Mouse (Mus musculus) hindbrain, embryonic 15.5 days (tissue): ENCODE measurements at regions not wholly inside any gene's neighbourhood (a gene's known extent, or its start where the extent isn't known, plus 50 kb on each side); places are given as distances from the start of the nearest gene placed in this dataset.

Experiments used
- ATAC-seq: fragments of 200-750 bp; cut with Nextera tagmentation; 2 replicates; pipeline ENCODE4 v1.8.0; 2017; ENCODE audit warnings: low read depth, moderate number of reproducible peaks, moderate TSS enrichment; ENCODE audit not compliant: low FRiP score
- H3K27ac ChIP-seq: fragments of 300-500 bp; sonication (generic); replicated peaks from 2 replicates; pipeline ENCODE4 v1.5.1; 2015; ENCODE audit warnings: mild to moderate bottlenecking, inconsistent platforms
- H3K27me3 ChIP-seq: fragments of 300-500 bp; sonication (generic); 2 replicates; pipeline ENCODE4 v1.6.1; 2015; ENCODE audit warnings: control low read depth, inconsistent platforms
- H3K36me3 ChIP-seq: fragments of 300-500 bp; sonication (generic); 2 replicates; pipeline ENCODE4 v1.6.1; 2015; ENCODE audit warnings: control low read depth, inconsistent platforms
- H3K4me1 ChIP-seq: fragments of 300-500 bp; sonication (generic); replicated peaks from 2 replicates; pipeline ENCODE4 v1.6.1; 2015; ENCODE audit warnings: control low read depth, inconsistent platforms
- H3K4me2 ChIP-seq: fragments of 300-500 bp; sonication (generic); 2 replicates; pipeline ENCODE4 v1.6.1; 2015; ENCODE audit warnings: moderate library complexity, mild to moderate bottlenecking, inconsistent platforms
- H3K4me3 ChIP-seq: fragments of 300-500 bp; sonication (generic); 2 replicates; pipeline ENCODE4 v1.5.1; 2015; ENCODE audit warnings: mild to moderate bottlenecking, inconsistent platforms
- H3K9ac ChIP-seq: fragments of 300-500 bp; sonication (generic); 2 replicates; pipeline ENCODE4 v1.6.1; 2015; ENCODE audit warnings: inconsistent platforms
- H3K9me3 ChIP-seq: fragments of 300-500 bp; sonication (generic); 2 replicates; pipeline ENCODE4 v1.6.1; 2016; ENCODE audit warnings: control low read depth, inconsistent platforms
- WGBS: fragments of 180-500 bp; shearing (Covaris S2); methylation state at CpG from one replicate; pipeline ENCODE4 v1.1.7; 2015; 5-methylcytosine and 5-hydroxymethylcytosine counted together

- no peak overlapping the region for H3K4me3 ChIP-seq
- H3K4me2 ChIP-seq, result no peak overlapping the region
- H3K9me3 ChIP-seq, result no peaks in the 10 kb centered on the region
- H3K36me3 ChIP-seq, result no peaks in the 10 kb centered on the region
- H3K27me3 ChIP-seq, result no peaks in the 10 kb centered on the region
- H3K4me1 ChIP-seq, result no peaks in the 10 kb centered on the region
- ATAC-seq, result no peak
- H3K9ac ChIP-seq, result no peak overlapping the region
- H3K27ac ChIP-seq, result no peak overlapping the region
These were observed 472.1 kb downstream of the Nup35 start for GRCm38 (mm10) chr2:81089121-81089520.

- WGBS, result 59% methylated on average over 3 of the region's 3 CpGs
- no peaks in the 10 kb centered on the region for H3K27me3 ChIP-seq
- H3K9ac ChIP-seq, result no peak overlapping the region
- H3K4me1 ChIP-seq, result no peaks in the 10 kb centered on the region
- H3K4me3 ChIP-seq, result no peak overlapping the region
- no peak for ATAC-seq
- H3K4me2 ChIP-seq, result no peak overlapping the region
- H3K36me3 ChIP-seq, result no peaks in the 10 kb centered on the region
- H3K27ac ChIP-seq, result no peak overlapping the region
- no peaks in the 10 kb centered on the region for H3K9me3 ChIP-seq
These were observed 488.8 kb downstream of the Nup35 start for GRCm38 (mm10) chr2:81105834-81106233.

- H3K4me2 ChIP-seq, result no peak overlapping the region
- 92% methylated on average over 2 of the region's 2 CpGs for WGBS
- H3K9me3 ChIP-seq, result no peaks in the 10 kb centered on the region
- H3K4me1 ChIP-seq, result no peaks in the 10 kb centered on the region
- no peak overlapping the region for H3K4me3 ChIP-seq
- no peaks in the 10 kb centered on the region for H3K27me3 ChIP-seq
- no peak overlapping the region for H3K9ac ChIP-seq
- no peak for ATAC-seq
- no peaks in the 10 kb centered on the region for H3K36me3 ChIP-seq
- H3K27ac ChIP-seq, result no peak overlapping the region
These were observed 501.7 kb downstream of the Nup35 start for GRCm38 (mm10) chr2:81118757-81119156.

GRCm38 (mm10) chr2:81120460-81121051 is 503.5 kb downstream of the Nup35 start:
- 67% methylated on average over 2 of the region's 2 CpGs for WGBS
- Histone ChIP-seq H3K36me3 (no peaks in the 10 kb centered on the region), H3K4me2 (no peak overlapping the region), H3K4me1 (no peaks in the 10 kb centered on the region), H3K27ac (no peak overlapping the region), H3K4me3 (no peak overlapping the region), H3K9me3 (no peaks in the 10 kb centered on the region), H3K27me3 (no peaks in the 10 kb centered on the region), H3K9ac (no peak overlapping the region)
- ATAC-seq, result no peak

GRCm38 (mm10) chr2:81136473-81137082 is 519.5 kb downstream of the Nup35 start:
- WGBS, result 86% methylated on average over 2 of the region's 2 CpGs
- H3K4me2 ChIP-seq, result no peak overlapping the region
- H3K9ac ChIP-seq, result no peak overlapping the region
- ATAC-seq, result no peak
- no peak overlapping the region for H3K27ac ChIP-seq
- no peaks in the 10 kb centered on the region for H3K36me3 ChIP-seq
- no peaks in the 10 kb centered on the region for H3K27me3 ChIP-seq
- no peak overlapping the region for H3K4me3 ChIP-seq
- H3K4me1 ChIP-seq, result no peaks in the 10 kb centered on the region
- no peaks in the 10 kb centered on the region for H3K9me3 ChIP-seq

- WGBS, result 25% methylated on average over 4 of the region's 4 CpGs
- 0 out of 2 replicates have a peak, but pooled peaks have one; percentile 38 for ATAC-seq
These were observed 526.6 kb downstream of the Nup35 start for GRCm38 (mm10) chr2:81143600-81143999.

GRCm38 (mm10) chr2:81146458-81146857 is 529.4 kb downstream of the Nup35 start:
- Histone ChIP-seq H3K36me3 (no peaks in the 10 kb centered on the region), H3K27ac (no peak overlapping the region), H3K9me3 (no peaks in the 10 kb centered on the region), H3K27me3 (no peaks in the 10 kb centered on the region), H3K9ac (no peak overlapping the region), H3K4me1 (no peaks in the 10 kb centered on the region), H3K4me2 (no peak overlapping the region), H3K4me3 (no peak overlapping the region)
- WGBS, result 94% methylated on average over 1 of the region's 1 CpGs
- ATAC-seq, result no peak

More at GRCm38 (mm10) chr2:81143600-81143999, 526.6 kb downstream of the Nup35 start:
- no peak overlapping the region for H3K27ac ChIP-seq
- H3K9me3 ChIP-seq, result no peaks in the 10 kb centered on the region
- H3K4me1 ChIP-seq, result no peaks in the 10 kb centered on the region
- no peak overlapping the region for H3K9ac ChIP-seq
- no peak overlapping the region for H3K4me2 ChIP-seq
- H3K4me3 ChIP-seq, result no peak overlapping the region
- no peaks in the 10 kb centered on the region for H3K27me3 ChIP-seq
- H3K36me3 ChIP-seq, result no peaks in the 10 kb centered on the region

GRCm38 (mm10) chr2:81148112-81148511 is 531.1 kb downstream of the Nup35 start:
- Histone ChIP-seq H3K9ac (no peak overlapping the region), H3K36me3 (no peaks in the 10 kb centered on the region), H3K4me3 (no peak overlapping the region), H3K27me3 (no peaks in the 10 kb centered on the region), H3K9me3 (no peaks in the 10 kb centered on the region), H3K4me1 (no peaks in the 10 kb centered on the region), H3K4me2 (no peak overlapping the region), H3K27ac (no peak overlapping the region)
- ATAC-seq, result no peak
- WGBS, result 84% methylated on average over 1 of the region's 1 CpGs

GRCm38 (mm10) chr2:81182421-81182820 is 565.4 kb downstream of the Nup35 start:
- H3K36me3 ChIP-seq, result no peaks in the 10 kb centered on the region
- 93% methylated on average over 2 of the region's 2 CpGs for WGBS
- H3K27ac ChIP-seq, result no peak overlapping the region

GRCm38 (mm10) chr2:81185976-81186375 is 568.9 kb downstream of the Nup35 start:
- H3K27me3 ChIP-seq, result no peaks in the 10 kb centered on the region
- H3K4me3 ChIP-seq, result no peak overlapping the region
- no peaks in the 10 kb centered on the region for H3K36me3 ChIP-seq
- no peaks in the 10 kb centered on the region for H3K4me1 ChIP-seq
- no peak overlapping the region for H3K27ac ChIP-seq
- H3K9me3 ChIP-seq, result no peaks in the 10 kb centered on the region
- H3K4me2 ChIP-seq, result no peak overlapping the region
- ATAC-seq, result no peak
- no peak overlapping the region for H3K9ac ChIP-seq

More at GRCm38 (mm10) chr2:81182421-81182820, 565.4 kb downstream of the Nup35 start:
- no peak for ATAC-seq
- Histone ChIP-seq H3K4me2 (no peak overlapping the region), H3K4me1 (no peaks in the 10 kb centered on the region), H3K9ac (no peak overlapping the region), H3K9me3 (no peaks in the 10 kb centered on the region), H3K4me3 (no peak overlapping the region), H3K27me3 (no peaks in the 10 kb centered on the region)

GRCm38 (mm10) chr2:81190831-81191230 is 573.8 kb downstream of the Nup35 start:
- ATAC-seq, result no peak
- WGBS, result 82% methylated on average over 1 of the region's 1 CpGs

GRCm38 (mm10) chr2:81200541-81200940 is 583.5 kb downstream of the Nup35 start:
- Histone ChIP-seq H3K36me3 (no peaks in the 10 kb centered on the region), H3K9ac (no peak overlapping the region), H3K27me3 (no peaks in the 10 kb centered on the region), H3K4me2 (no peak overlapping the region), H3K9me3 (no peaks in the 10 kb centered on the region), H3K4me3 (no peak overlapping the region), H3K4me1 (no peaks in the 10 kb centered on the region), H3K27ac (no peak overlapping the region)
- ATAC-seq, result no peak

More at GRCm38 (mm10) chr2:81190831-81191230, 573.8 kb downstream of the Nup35 start:
- Histone ChIP-seq H3K4me3 (no peak overlapping the region), H3K27ac (no peak overlapping the region), H3K9ac (no peak overlapping the region), H3K4me1 (no peaks in the 10 kb centered on the region), H3K4me2 (no peak overlapping the region), H3K9me3 (no peaks in the 10 kb centered on the region), H3K27me3 (no peaks in the 10 kb centered on the region), H3K36me3 (no peaks in the 10 kb centered on the region)
